Mouse (Mus musculus): ENCODE results near the gene Gigyf1. TPM values are rescaled to one million over a fixed set of nuclear protein-coding genes. Genes with fewer than 3 reads are reported as not detected.

The Gigyf1 gene
- polyA plus RNA-seq (2015; fragmentation: Nextera tagmentation; extraction: Ambion mirVana): 7.4 and 11.0 TPM in 2 replicates

DNA sequence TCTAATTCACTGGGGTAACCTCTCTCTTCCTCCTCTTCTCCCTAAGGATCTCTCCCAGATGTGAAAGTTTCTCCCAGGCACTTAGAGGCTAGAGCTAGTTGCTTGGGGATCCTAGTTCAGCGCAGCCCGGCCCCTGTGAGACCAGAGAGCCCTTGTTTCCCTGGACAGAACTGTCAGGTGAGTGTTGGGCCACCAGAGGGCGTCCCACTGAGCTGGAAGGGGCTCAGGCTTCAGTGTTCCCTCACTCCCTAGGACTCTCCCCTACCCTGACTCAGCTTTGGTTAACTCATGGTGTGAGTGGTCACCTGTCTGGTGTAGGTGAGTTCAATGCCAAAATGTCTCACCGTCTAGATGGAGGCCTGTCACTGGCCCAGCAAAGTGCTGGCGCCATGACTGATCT is at the start of gene Gigyf1:
TSS of gene Gigyf1 (plus strand) at position 113 of the 400 bp plus-strand sequence.

DNA sequence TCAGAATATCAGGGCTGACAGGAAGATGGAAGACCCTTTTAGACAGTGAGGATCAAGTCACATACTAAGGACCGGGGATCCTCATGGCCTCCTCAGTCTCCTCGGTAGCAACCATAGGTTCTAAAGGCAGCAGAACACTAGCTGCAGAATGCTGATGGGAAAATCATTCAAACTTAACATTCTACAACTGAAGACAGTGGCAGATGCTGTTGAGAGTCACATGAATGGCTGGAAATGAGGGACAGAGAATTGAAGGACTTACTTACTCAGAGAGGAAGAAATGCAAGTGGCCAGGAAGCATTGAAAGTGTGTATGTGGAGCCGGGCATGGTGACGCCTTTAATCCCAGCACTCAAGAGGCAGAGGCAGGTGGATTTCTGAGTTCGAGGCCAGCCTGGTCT is 41.4 kb upstream of the Gigyf1 start, which contains the start of gene Zan:
TSS of gene Zan (minus strand) at position 101 of the 400 bp plus-strand sequence.

GRCm38 (mm10) chr5:137501709-137502666 is 16.4 kb upstream of the Gigyf1 start, which contains the start of gene Pop7:
Gene Pop7, minus strand, starts transcription at chr5:137502518.

DNA sequence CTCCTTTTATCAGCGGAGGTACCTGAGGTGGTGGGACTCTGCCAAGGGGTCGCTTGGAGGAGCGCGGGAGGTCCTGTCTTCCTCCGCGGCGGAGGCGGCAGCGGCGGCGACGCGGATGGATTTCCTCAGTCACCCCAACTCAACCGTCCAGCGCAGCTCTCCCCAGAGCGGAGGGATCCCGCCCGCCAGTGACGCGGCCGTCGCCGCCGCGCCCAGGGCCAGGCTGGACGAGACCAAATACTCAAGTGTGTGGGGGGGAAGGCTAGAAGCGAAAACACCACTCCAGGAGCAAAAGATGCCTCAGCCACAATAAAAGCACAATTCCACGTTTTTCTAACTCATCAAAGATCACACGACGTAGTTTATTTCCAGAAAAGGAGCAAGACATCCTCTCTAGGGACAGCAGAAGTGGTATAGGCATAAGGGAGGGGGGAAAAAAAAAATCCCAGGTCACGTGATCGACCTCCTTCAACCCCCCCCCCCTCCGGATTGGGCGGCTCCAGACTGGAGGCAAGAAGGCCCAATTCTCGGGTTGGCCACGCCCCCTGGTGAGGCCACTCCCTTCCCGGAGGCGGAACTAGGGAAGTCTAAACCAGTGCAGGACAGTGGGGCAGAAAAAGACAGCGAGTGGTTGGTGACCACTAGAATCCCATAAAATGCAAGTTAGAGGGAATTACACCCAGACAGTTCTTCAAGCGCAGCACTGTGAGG is 14.9 kb downstream of the Gigyf1 start, which contains the start of the genes Epo and Gnb2:
TSS of gene Epo (minus strand) at position 126 of the 711 bp plus-strand sequence.
TSS of gene Gnb2 (minus strand) at position 394 of the 711 bp plus-strand sequence.

DNA sequence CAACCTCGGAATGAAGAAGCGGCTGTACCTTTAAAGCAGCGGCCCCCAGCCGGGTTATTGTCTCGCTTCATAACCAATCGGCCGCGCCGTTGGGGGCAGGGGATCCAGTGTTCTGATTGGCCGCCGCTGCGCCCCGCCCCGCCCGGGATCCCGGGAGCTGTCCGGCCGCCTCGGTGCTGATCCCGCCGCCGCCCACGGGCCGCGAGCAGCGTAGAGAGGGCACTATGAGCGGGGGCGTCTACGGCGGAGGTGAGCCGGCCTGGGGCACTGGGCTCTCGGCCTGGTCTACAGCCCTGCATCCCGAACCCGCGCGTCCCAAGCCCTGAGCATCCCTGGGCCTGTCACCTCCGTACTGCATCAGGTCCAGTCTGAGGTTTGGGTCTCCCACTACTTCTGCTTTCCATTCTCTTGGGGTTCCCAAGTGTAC is 35.1 kb downstream of the Gigyf1 start, which contains the start of gene Actl6b:
TSS of gene Actl6b (plus strand) at position 107 of the 427 bp plus-strand sequence.

DNA sequence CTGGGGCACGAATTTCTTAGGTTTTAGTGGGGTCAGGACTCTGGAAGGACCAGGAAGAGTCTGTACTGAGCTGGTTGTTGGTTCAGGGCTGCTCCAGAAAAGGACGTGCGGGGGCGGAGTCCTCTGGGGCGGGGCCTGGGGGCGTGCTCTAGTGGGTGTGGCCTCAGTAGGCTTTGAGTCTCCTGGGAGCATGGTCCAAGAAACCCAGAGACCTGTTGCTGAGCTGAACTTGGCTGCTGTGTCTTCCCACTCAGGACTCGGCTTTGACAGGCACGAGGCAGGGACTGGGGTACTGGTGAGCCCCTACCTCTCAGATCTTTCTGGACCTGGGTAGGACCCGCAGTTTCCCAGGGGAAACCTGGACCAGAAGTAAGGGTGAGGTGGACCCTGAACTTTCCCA is 51.3 kb downstream of the Gigyf1 start, which contains the start of gene Tfr2:
TSS of gene Tfr2 (plus strand) at position 176 of the 400 bp plus-strand sequence.

Small RNA genes within 50 kb of the gene (microRNA-seq; reads per million reads assigned to microRNA genes)
- gene Mir6418 (ENCODE audit: borderline replicate concordance, insufficient number of aligned reads): 1.1 reads per million

Other genes with a start within 250 kb of the Gigyf1 start
- gene Ache, start 231.0 kb upstream of the Gigyf1 start, polyA plus RNA-seq (2015; fragmentation: Nextera tagmentation; extraction: Ambion mirVana): 14.4 and 46.3 TPM in 2 replicates
- 12.2 and 13.2 TPM in 2 replicates for gene Ufsp1, start 223.9 kb upstream of the Gigyf1 start, polyA plus RNA-seq (2015; fragmentation: Nextera tagmentation; extraction: Ambion mirVana)
- 34.8 and 46.7 TPM in 2 replicates for gene Srrt, start 210.9 kb upstream of the Gigyf1 start, polyA plus RNA-seq (2015; fragmentation: Nextera tagmentation; extraction: Ambion mirVana)
- gene Trip6, start 204.1 kb upstream of the Gigyf1 start, polyA plus RNA-seq (2015; fragmentation: Nextera tagmentation; extraction: Ambion mirVana): 45.2 and 45.4 TPM in 2 replicates
- gene Slc12a9, start 185.0 kb upstream of the Gigyf1 start, polyA plus RNA-seq (2015; fragmentation: Nextera tagmentation; extraction: Ambion mirVana): 7.2 and 11.1 TPM in 2 replicates
- gene Ephb4, start 168.4 kb upstream of the Gigyf1 start, polyA plus RNA-seq (2015; fragmentation: Nextera tagmentation; extraction: Ambion mirVana): 21.9 and 24.9 TPM in 2 replicates
- gene Zan, start 41.5 kb upstream of the Gigyf1 start, polyA plus RNA-seq (2015; fragmentation: Nextera tagmentation; extraction: Ambion mirVana): 0.07 and 0.11 TPM in 2 replicates
- 37.0 and 47.6 TPM in 2 replicates for gene Pop7, start 16.0 kb upstream of the Gigyf1 start, polyA plus RNA-seq (2015; fragmentation: Nextera tagmentation; extraction: Ambion mirVana)
- not detected in 2 replicates for gene Epo, start 14.7 kb downstream of the Gigyf1 start, polyA plus RNA-seq (2015; fragmentation: Nextera tagmentation; extraction: Ambion mirVana)
- gene Gnb2, start 15.0 kb downstream of the Gigyf1 start, polyA plus RNA-seq (2015; fragmentation: Nextera tagmentation; extraction: Ambion mirVana): 376 and 471 TPM in 2 replicates
- 12.9 and 24.4 TPM in 2 replicates for gene Actl6b, start 35.0 kb downstream of the Gigyf1 start, polyA plus RNA-seq (2015; fragmentation: Nextera tagmentation; extraction: Ambion mirVana)
- gene Tfr2, start 51.3 kb downstream of the Gigyf1 start, polyA plus RNA-seq (2015; fragmentation: Nextera tagmentation; extraction: Ambion mirVana): 5.8 and 6.5 TPM in 2 replicates
- 47.4 and 59.0 TPM in 2 replicates for gene Mospd3, start 82.5 kb downstream of the Gigyf1 start, polyA plus RNA-seq (2015; fragmentation: Nextera tagmentation; extraction: Ambion mirVana)
- gene Pcolce, start 95.2 kb downstream of the Gigyf1 start, polyA plus RNA-seq (2015; fragmentation: Nextera tagmentation; extraction: Ambion mirVana): 331 and 534 TPM in 2 replicates
- 0.40 and 0.71 TPM in 2 replicates for gene Fbxo24, start 110.5 kb downstream of the Gigyf1 start, polyA plus RNA-seq (2015; fragmentation: Nextera tagmentation; extraction: Ambion mirVana)
- gene Lrch4, start 110.6 kb downstream of the Gigyf1 start, polyA plus RNA-seq (2015; fragmentation: Nextera tagmentation; extraction: Ambion mirVana): 27.2 and 31.5 TPM in 2 replicates
- gene Gm20605, start 110.6 kb downstream of the Gigyf1 start, polyA plus RNA-seq (2015; fragmentation: Nextera tagmentation; extraction: Ambion mirVana): 3.2 and 3.4 TPM in 2 replicates
- gene Sap25, start 122.8 kb downstream of the Gigyf1 start, polyA plus RNA-seq (2015; fragmentation: Nextera tagmentation; extraction: Ambion mirVana): 2.9 and 5.4 TPM in 2 replicates
- gene Irs3, start 127.2 kb downstream of the Gigyf1 start, polyA plus RNA-seq (2015; fragmentation: Nextera tagmentation; extraction: Ambion mirVana): 0.38 and 0.50 TPM in 2 replicates
- 14.8 and 23.8 TPM in 2 replicates for gene Agfg2, start 166.2 kb downstream of the Gigyf1 start, polyA plus RNA-seq (2015; fragmentation: Nextera tagmentation; extraction: Ambion mirVana)
- 3.8 and 6.3 TPM in 2 replicates for gene Nyap1, start 223.1 kb downstream of the Gigyf1 start, polyA plus RNA-seq (2015; fragmentation: Nextera tagmentation; extraction: Ambion mirVana)
- 93.4 and 119 TPM in 2 replicates for gene Tsc22d4, start 227.2 kb downstream of the Gigyf1 start, polyA plus RNA-seq (2015; fragmentation: Nextera tagmentation; extraction: Ambion mirVana)

All from adrenal gland, postnatal 0 days (tissue).